Mouse (Mus musculus) intestine, embryonic 14.5 days (tissue): ENCODE data around the gene Sema3f. TPM values are rescaled to one million over a fixed set of nuclear protein-coding genes. Genes with fewer than 3 reads are reported as not detected.
A peak's percentile ranks its signal among the peaks of the same experiment; 100 is the strongest.

Source experiments
- ATAC-seq: fragments of 200-750 bp; cut with Nextera tagmentation; replicated peaks from 2 replicates; pipeline ENCODE4 v1.8.0; 2017; ENCODE audit warnings: low read depth, moderate number of reproducible peaks, moderate TSS enrichment, moderate library complexity; ENCODE audit not compliant: low FRiP score, low TSS enrichment
- DNase-seq: peaks from one replicate; pipeline ENCODE4 v3.0.0-alpha.2; 2018; ENCODE audit warnings: low spot score
- H3K27ac ChIP-seq: fragments of 300-500 bp; sonication (generic); 2 replicates; pipeline ENCODE4 v1.5.1; 2014; ENCODE audit warnings: low read depth, mild to moderate bottlenecking, control low read depth
- H3K27me3 ChIP-seq: fragments of 300-500 bp; sonication (generic); replicated peaks from 2 replicates; pipeline ENCODE4 v1.6.1; 2014; ENCODE audit warnings: low read length, control low read depth; ENCODE audit not compliant: control insufficient read depth, insufficient read depth
- H3K36me3 ChIP-seq: fragments of 300-500 bp; sonication (generic); 2 replicates; pipeline ENCODE4 v1.6.1; 2014; ENCODE audit warnings: low read length, control low read depth; ENCODE audit not compliant: control insufficient read depth, insufficient read depth
- H3K4me1 ChIP-seq: fragments of 300-500 bp; sonication (generic); replicated peaks from 2 replicates; pipeline ENCODE4 v1.6.1; 2014; ENCODE audit warnings: low read length, control low read depth, mixed read lengths; ENCODE audit not compliant: control insufficient read depth, insufficient read depth
- H3K4me2 ChIP-seq: fragments of 300-500 bp; sonication (generic); 2 replicates; pipeline ENCODE4 v1.6.1; 2014; ENCODE audit warnings: low read length
- H3K4me3 ChIP-seq: fragments of 300-500 bp; sonication (generic); 2 replicates; pipeline ENCODE4 v1.5.1; 2014; ENCODE audit warnings: low read depth, low read length, control low read depth, mixed read lengths
- H3K9ac ChIP-seq: fragments of 300-500 bp; sonication (generic); 2 replicates; pipeline ENCODE4 v1.6.1; 2014; ENCODE audit warnings: mild to moderate bottlenecking, low read length
- H3K9me3 ChIP-seq: fragments of 300-500 bp; sonication (generic); 2 replicates; pipeline ENCODE4 v1.6.1; 2016; ENCODE audit warnings: low read length, control low read depth; ENCODE audit not compliant: control insufficient read depth
- WGBS: fragments of 180-500 bp; shearing (Covaris S2); extraction: QIAGEN DNeasy Blood & Tissue Kit; methylation state at CpG from one replicate; pipeline ENCODE4 v1.1.7; 2014; 5-methylcytosine and 5-hydroxymethylcytosine counted together
- polyA plus RNA-seq: library from polyadenylated mRNA; unstranded; fragments of >200 nt; fragmentation: Nextera tagmentation; extraction: Ambion mirVana; gene quantifications from 2 replicates; pipeline ENCODE4 v1.2.1, GENCODE M21; 2014

Gene Sema3f
- 16.2 and 16.3 TPM in 2 replicates for polyA plus RNA-seq

- peak within 1 kb of the TSS; percentile 73 for H3K9ac ChIP-seq
- peak within 1 kb of the TSS; percentile 89 for H3K4me2 ChIP-seq
- DNase-seq (peak; percentile 91), ATAC-seq (peak; percentile 82)
- peak within 1 kb of the TSS; percentile 69 for H3K4me3 ChIP-seq
- H3K4me1 ChIP-seq: peaks cover 47% of the 10 kb centered on the region
- H3K27ac ChIP-seq: peak within 1 kb of the TSS; percentile 72; the same call in 1 of the 2 replicates
- no peaks in the 10 kb centered on the region for H3K27me3 ChIP-seq
- no peaks in the 10 kb centered on the region for H3K9me3 ChIP-seq
- peaks cover 4% of the 10 kb centered on the region for H3K36me3 ChIP-seq
- WGBS: under 1% methylated on average over 81 of the region's 86 CpGs
Observed at GRCm38 (mm10) chr9:107709697-107710483, at the start of gene Sema3f. Sema3f (minus strand) TSS chr9:107710475.

GRCm38 (mm10) chr9:107759593-107759992, 49.3 kb upstream of the Sema3f start:
- H3K4me3 ChIP-seq: no peak overlapping the region
- H3K4me1 ChIP-seq: no peaks in the 10 kb centered on the region
- H3K27ac ChIP-seq: no peak overlapping the region
- no peaks in the 10 kb centered on the region for H3K9me3 ChIP-seq
- peaks cover 96% of the 10 kb centered on the region for H3K36me3 ChIP-seq
- WGBS: 91% methylated on average over 6 of the region's 6 CpGs
- no peak for DNase-seq
- no peaks in the 10 kb centered on the region for H3K27me3 ChIP-seq
- H3K9ac ChIP-seq: no peak overlapping the region
- no peak for ATAC-seq
- H3K4me2 ChIP-seq: no peak overlapping the region

GRCm38 (mm10) chr9:107750378-107750777, 40.1 kb upstream of the Sema3f start:
- no peak for ATAC-seq
- H3K4me2 ChIP-seq: no peak overlapping the region
- H3K4me3 ChIP-seq: no peak overlapping the region
- no peak for DNase-seq
- no peaks in the 10 kb centered on the region for H3K27me3 ChIP-seq
- peaks cover 97% of the 10 kb centered on the region for H3K36me3 ChIP-seq
- no peaks in the 10 kb centered on the region for H3K4me1 ChIP-seq
- H3K9me3 ChIP-seq: no peaks in the 10 kb centered on the region
- H3K9ac ChIP-seq: no peak overlapping the region
- H3K27ac ChIP-seq: no peak overlapping the region
- WGBS: 96% methylated on average over 5 of the region's 5 CpGs

- no peak overlapping the region for H3K9ac ChIP-seq
- H3K36me3 ChIP-seq: peaks cover 98% of the 10 kb centered on the region
- H3K27ac ChIP-seq: no peak overlapping the region
- no peak overlapping the region for H3K4me3 ChIP-seq
- DNase-seq (no peak), ATAC-seq (no peak)
- no peaks in the 10 kb centered on the region for H3K9me3 ChIP-seq
- no peak overlapping the region for H3K4me2 ChIP-seq
- WGBS: 94% methylated on average over 3 of the region's 3 CpGs
- no peaks in the 10 kb centered on the region for H3K4me1 ChIP-seq
- H3K27me3 ChIP-seq: no peaks in the 10 kb centered on the region
Observed at GRCm38 (mm10) chr9:107748063-107748462, 37.8 kb upstream of the Sema3f start.

GRCm38 (mm10) chr9:107747310-107747709, 37.0 kb upstream of the Sema3f start:
- H3K27me3 ChIP-seq: no peaks in the 10 kb centered on the region
- H3K4me1 ChIP-seq: no peaks in the 10 kb centered on the region
- DNase-seq: no peak
- H3K27ac ChIP-seq: no peak overlapping the region
- H3K9ac ChIP-seq: no peak overlapping the region
- H3K9me3 ChIP-seq: no peaks in the 10 kb centered on the region
- no peak overlapping the region for H3K4me3 ChIP-seq
- no peak overlapping the region for H3K4me2 ChIP-seq
- WGBS: 87% methylated on average over 1 of the region's 1 CpGs
- H3K36me3 ChIP-seq: peaks cover 98% of the 10 kb centered on the region
- no peak for ATAC-seq

DNA sequence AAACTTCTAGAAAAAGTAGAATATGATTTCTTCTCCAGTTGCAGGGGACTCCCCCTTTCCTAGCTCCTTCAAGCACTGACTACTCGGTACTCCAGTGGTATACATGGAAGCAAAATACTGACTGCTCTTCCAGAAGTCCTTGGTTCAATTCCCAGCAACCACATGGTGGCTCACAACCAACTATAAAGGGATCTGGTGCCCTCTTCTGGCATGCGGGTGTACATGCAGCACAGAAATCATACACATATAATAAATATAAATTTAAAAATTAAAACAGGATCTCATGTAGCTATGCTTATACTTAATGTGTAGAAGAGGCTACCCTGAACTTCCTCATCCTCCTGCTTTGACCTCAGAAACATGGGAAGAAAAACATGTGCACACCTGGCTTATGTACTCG, 36.4 kb upstream of the Sema3f start:
- Histone ChIP-seq H3K36me3 (peaks cover 98% of the 10 kb centered on the region), H3K4me1 (no peaks in the 10 kb centered on the region), H3K4me3 (no peak overlapping the region), H3K4me2 (no peak overlapping the region), H3K27ac (no peak overlapping the region), H3K27me3 (no peaks in the 10 kb centered on the region), H3K9ac (no peak overlapping the region), H3K9me3 (no peaks in the 10 kb centered on the region)
- ATAC-seq (no peak), DNase-seq (no peak)
- WGBS: 96% methylated on average over 3 of the region's 3 CpGs

- Histone ChIP-seq H3K4me3 (no peak overlapping the region), H3K9me3 (no peaks in the 10 kb centered on the region), H3K4me2 (no peak overlapping the region), H3K4me1 (no peaks in the 10 kb centered on the region), H3K27me3 (no peaks in the 10 kb centered on the region), H3K9ac (no peak overlapping the region), H3K27ac (no peak overlapping the region), H3K36me3 (peaks cover 98% of the 10 kb centered on the region)
- DNase-seq (no peak), ATAC-seq (no peak)
- 96% methylated on average over 6 of the region's 6 CpGs for WGBS
Observed at GRCm38 (mm10) chr9:107744061-107744460, 33.8 kb upstream of the Sema3f start.

GRCm38 (mm10) chr9:107738841-107739202, 28.5 kb upstream of the Sema3f start:
- Histone ChIP-seq H3K27me3 (peaks cover 5% of the 10 kb centered on the region; the same call in 1 of the 2 replicates), H3K27ac (no peak overlapping the region), H3K9ac (no peak overlapping the region), H3K4me3 (no peak overlapping the region), H3K9me3 (no peaks in the 10 kb centered on the region), H3K4me1 (peaks cover 26% of the 10 kb centered on the region), H3K36me3 (peaks cover 57% of the 10 kb centered on the region), H3K4me2 (no peak overlapping the region)
- ATAC-seq (peak; percentile 21; the same call in 1 of the 2 replicates), DNase-seq (peak; percentile 78)
- 52% methylated on average over 4 of the region's 4 CpGs for WGBS
